Mouse (Mus musculus) lung, postnatal 14 days (tissue): ENCODE results near the gene Tenm1.
A peak's percentile ranks its signal among the peaks of the same experiment; 100 is the strongest.

Source experiments
- DNase-seq: peaks from one replicate; pipeline ENCODE4 v3.0.0; 2021

Tenm1 gene

GRCm38 (mm10) chrX:42718078-42718785, 710.7 kb downstream of the Tenm1 start:
- DNase-seq: no peak

GRCm38 (mm10) chrX:42700291-42700690, 728.6 kb downstream of the Tenm1 start:
- DNase-seq: peak; percentile 0

GRCm38 (mm10) chrX:42647131-42647530, 781.8 kb downstream of the Tenm1 start:
- DNase-seq: no peak

GRCm38 (mm10) chrX:42580521-42580920, 848.4 kb downstream of the Tenm1 start:
- no peak for DNase-seq

- no peak for DNase-seq
Measured at GRCm38 (mm10) chrX:42558683-42559082, 870.2 kb downstream of the Tenm1 start.

- peak; percentile 43 for DNase-seq
Measured at GRCm38 (mm10) chrX:42557284-42557683, 871.6 kb downstream of the Tenm1 start.

- no peak for DNase-seq
Measured at GRCm38 (mm10) chrX:42548513-42548912, 880.4 kb downstream of the Tenm1 start.

GRCm38 (mm10) chrX:42545076-42545475, 883.9 kb downstream of the Tenm1 start:
- no peak for DNase-seq

GRCm38 (mm10) chrX:42540756-42541053, 888.2 kb downstream of the Tenm1 start:
- peak; percentile 72 for DNase-seq

GRCm38 (mm10) chrX:42540030-42540755, 888.7 kb downstream of the Tenm1 start:
- no peak for DNase-seq

GRCm38 (mm10) chrX:42530703-42531102, 898.2 kb downstream of the Tenm1 start:
- no peak for DNase-seq

- DNase-seq: no peak
Measured at GRCm38 (mm10) chrX:42522868-42523267, 906.1 kb downstream of the Tenm1 start.

- DNase-seq: no peak
Measured at GRCm38 (mm10) chrX:42512567-42512966, 916.4 kb downstream of the Tenm1 start.

GRCm38 (mm10) chrX:42511105-42511504, 917.8 kb downstream of the Tenm1 start:
- no peak for DNase-seq

GRCm38 (mm10) chrX:42502291-42503043, 926.5 kb downstream of the Tenm1 start, which contains the start of gene Sh2d1a:
Gene Sh2d1a, plus strand, starts transcription at chrX:42502453.
- no peak for DNase-seq

- no peak for DNase-seq
Measured at GRCm38 (mm10) chrX:42500538-42500937, 928.4 kb downstream of the Tenm1 start.

- no peak for DNase-seq
Measured at GRCm38 (mm10) chrX:42490336-42490735, 938.6 kb downstream of the Tenm1 start.

GRCm38 (mm10) chrX:42489446-42489845, 939.5 kb downstream of the Tenm1 start, which contains the start of gene Tex13c2:
Gene Tex13c2, plus strand, starts transcription at chrX:42489691.
- DNase-seq: no peak
